Mouse (Mus musculus): ENCODE data around the gene Ttll12. TPM values are rescaled to one million over a fixed set of nuclear protein-coding genes. Genes with fewer than 3 reads are reported as not detected.

Ttll12 gene
- polyA plus RNA-seq, 1 experiment from 2014 or later, result 30.6 TPM

- H3K4me2 ChIP-seq, result peak overlapping the region; percentile 84
- peak overlapping the region; percentile 78 for H3K4me3 ChIP-seq (replicated peaks)
- H3K9me3 ChIP-seq, result no peaks in the 10 kb centered on the region
- H3K27ac ChIP-seq, result peak overlapping the region; percentile 86
- H3K9ac ChIP-seq, result peak overlapping the region; percentile 93
- H3K4me1 ChIP-seq, result peaks cover 9% of the 10 kb centered on the region; the same call in 1 of the 2 replicates
- peaks cover 6% of the 10 kb centered on the region; the same call in 1 of the 2 replicates for H3K36me3 ChIP-seq
- under 1% methylated on average over 73 of the region's 74 CpGs for WGBS
- peak; percentile 86 for ATAC-seq (ENCODE audit: insufficient read depth, low FRiP score, low read depth)
- no peaks in the 10 kb centered on the region for H3K27me3 ChIP-seq (replicated peaks)
These were observed 39.6 kb downstream of the Ttll12 start for GRCm38 (mm10) chr15:83555161-83555974.

- Histone ChIP-seq H3K27me3 (replicated peaks) (no peaks in the 10 kb centered on the region), H3K4me1 (peaks cover 9% of the 10 kb centered on the region; the same call in 1 of the 2 replicates), H3K9me3 (no peaks in the 10 kb centered on the region), H3K4me2 (no peak overlapping the region), H3K36me3 (peaks cover 19% of the 10 kb centered on the region), H3K27ac (no peak overlapping the region), H3K9ac (no peak overlapping the region), H3K4me3 (replicated peaks) (no peak overlapping the region)
- ATAC-seq (ENCODE audit: insufficient read depth, low FRiP score, low read depth), result no peak
These were observed 41.1 kb downstream of the Ttll12 start for GRCm38 (mm10) chr15:83553831-83554230.

GRCm38 (mm10) chr15:83550137-83550536 lies 44.8 kb downstream of the Ttll12 start:
- Histone ChIP-seq H3K27ac (peak overlapping the region; percentile 51; the same call in 1 of the 2 replicates), H3K9me3 (no peaks in the 10 kb centered on the region), H3K27me3 (replicated peaks) (no peaks in the 10 kb centered on the region), H3K4me1 (peaks cover 9% of the 10 kb centered on the region; the same call in 1 of the 2 replicates), H3K4me3 (replicated peaks) (no peak overlapping the region), H3K4me2 (no peak overlapping the region), H3K36me3 (peaks cover 47% of the 10 kb centered on the region), H3K9ac (no peak overlapping the region)
- WGBS, result 76% methylated on average over 2 of the region's 2 CpGs
- no peak for ATAC-seq (ENCODE audit: insufficient read depth, low FRiP score, low read depth)

- Histone ChIP-seq H3K9ac (no peak overlapping the region), H3K27me3 (replicated peaks) (no peaks in the 10 kb centered on the region), H3K4me2 (no peak overlapping the region), H3K4me3 (replicated peaks) (no peak overlapping the region), H3K36me3 (peaks cover 47% of the 10 kb centered on the region), H3K9me3 (no peaks in the 10 kb centered on the region), H3K4me1 (0 out of 2 replicates have a peak, but pooled peaks cover 3% of the 10 kb centered on the region), H3K27ac (no peak overlapping the region)
- no peak for ATAC-seq (ENCODE audit: insufficient read depth, low FRiP score, low read depth)
- WGBS, result 89% methylated on average over 8 of the region's 8 CpGs
These were observed 47.8 kb downstream of the Ttll12 start for GRCm38 (mm10) chr15:83547144-83547543.

GRCm38 (mm10) chr15:83546029-83546428 lies 48.9 kb downstream of the Ttll12 start:
- H3K36me3 ChIP-seq, result peaks cover 45% of the 10 kb centered on the region
- no peak overlapping the region for H3K4me3 ChIP-seq (replicated peaks)
- 0 out of 2 replicates have a peak, but pooled peaks cover 3% of the 10 kb centered on the region for H3K4me1 ChIP-seq
- no peaks in the 10 kb centered on the region for H3K27me3 ChIP-seq (replicated peaks)
- no peaks in the 10 kb centered on the region for H3K9me3 ChIP-seq
- 85% methylated on average over 7 of the region's 7 CpGs for WGBS
- H3K9ac ChIP-seq, result no peak overlapping the region
- H3K27ac ChIP-seq, result no peak overlapping the region
- ATAC-seq (ENCODE audit: insufficient read depth, low FRiP score, low read depth), result no peak
- no peak overlapping the region for H3K4me2 ChIP-seq

GRCm38 (mm10) chr15:83541647-83542287 lies 53.2 kb downstream of the Ttll12 start:
- H3K4me3 ChIP-seq (replicated peaks), result no peak overlapping the region
- H3K9me3 ChIP-seq, result no peaks in the 10 kb centered on the region
- H3K36me3 ChIP-seq, result peaks cover 8% of the 10 kb centered on the region; the same call in 1 of the 2 replicates
- no peak overlapping the region for H3K27ac ChIP-seq
- H3K4me2 ChIP-seq, result no peak overlapping the region
- ATAC-seq (ENCODE audit: insufficient read depth, low FRiP score, low read depth), result 0 out of 2 replicates have a peak, but pooled peaks have one; percentile 18
- 72% methylated on average over 9 of the region's 9 CpGs for WGBS
- H3K9ac ChIP-seq, result no peak overlapping the region
- no peaks in the 10 kb centered on the region for H3K4me1 ChIP-seq
- no peaks in the 10 kb centered on the region for H3K27me3 ChIP-seq (replicated peaks)

- H3K36me3 ChIP-seq, result no peaks in the 10 kb centered on the region
- no peak overlapping the region for H3K4me2 ChIP-seq
- H3K27ac ChIP-seq, result no peak overlapping the region
- H3K9me3 ChIP-seq, result no peaks in the 10 kb centered on the region
- H3K4me3 ChIP-seq (replicated peaks), result no peak overlapping the region
- no peaks in the 10 kb centered on the region for H3K27me3 ChIP-seq (replicated peaks)
- no peaks in the 10 kb centered on the region for H3K4me1 ChIP-seq
- H3K9ac ChIP-seq, result no peak overlapping the region
- WGBS, result 51% methylated on average over 4 of the region's 4 CpGs
- ATAC-seq (ENCODE audit: insufficient read depth, low FRiP score, low read depth), result no peak
These were observed 55.1 kb downstream of the Ttll12 start for GRCm38 (mm10) chr15:83539905-83540304.

- no peaks in the 10 kb centered on the region for H3K4me1 ChIP-seq
- no peak for ATAC-seq (ENCODE audit: insufficient read depth, low FRiP score, low read depth)
- H3K4me3 ChIP-seq (replicated peaks), result no peak overlapping the region
- WGBS, result 86% methylated on average over 2 of the region's 2 CpGs
- no peak overlapping the region for H3K9ac ChIP-seq
- H3K27me3 ChIP-seq (replicated peaks), result no peaks in the 10 kb centered on the region
- H3K4me2 ChIP-seq, result no peak overlapping the region
- H3K36me3 ChIP-seq, result no peaks in the 10 kb centered on the region
- no peaks in the 10 kb centered on the region for H3K9me3 ChIP-seq
- H3K27ac ChIP-seq, result no peak overlapping the region
These were observed 56.1 kb downstream of the Ttll12 start for GRCm38 (mm10) chr15:83538855-83539254.

GRCm38 (mm10) chr15:83535890-83536231 lies 59.1 kb downstream of the Ttll12 start:
- Histone ChIP-seq H3K4me1 (no peaks in the 10 kb centered on the region), H3K27ac (no peak overlapping the region), H3K4me3 (replicated peaks) (no peak overlapping the region), H3K27me3 (replicated peaks) (no peaks in the 10 kb centered on the region), H3K9ac (no peak overlapping the region), H3K4me2 (no peak overlapping the region), H3K36me3 (no peaks in the 10 kb centered on the region), H3K9me3 (no peaks in the 10 kb centered on the region)
- 88% methylated on average over 6 of the region's 6 CpGs for WGBS
- no peak for ATAC-seq (ENCODE audit: insufficient read depth, low FRiP score, low read depth)

GRCm38 (mm10) chr15:83534960-83535889 lies 59.7 kb downstream of the Ttll12 start:
- H3K4me3 ChIP-seq (replicated peaks), result no peak overlapping the region
- 56% methylated on average over 17 of the region's 17 CpGs for WGBS
- ATAC-seq (ENCODE audit: insufficient read depth, low FRiP score, low read depth), result peak; percentile 45; the same call in 1 of the 2 replicates
- no peaks in the 10 kb centered on the region for H3K27me3 ChIP-seq (replicated peaks)
- no peaks in the 10 kb centered on the region for H3K36me3 ChIP-seq
- H3K4me2 ChIP-seq, result no peak overlapping the region
- no peak overlapping the region for H3K9ac ChIP-seq
- H3K4me1 ChIP-seq, result 0 out of 2 replicates have a peak, but pooled peaks cover 3% of the 10 kb centered on the region
- no peak overlapping the region; the same call in 1 of the 2 replicates for H3K27ac ChIP-seq
- H3K9me3 ChIP-seq, result no peaks in the 10 kb centered on the region

GRCm38 (mm10) chr15:83532606-83533005 lies 62.4 kb downstream of the Ttll12 start:
- no peaks in the 10 kb centered on the region for H3K9me3 ChIP-seq
- peaks cover 6% of the 10 kb centered on the region for H3K27me3 ChIP-seq (replicated peaks)
- no peaks in the 10 kb centered on the region for H3K36me3 ChIP-seq
- H3K4me2 ChIP-seq, result no peak overlapping the region
- no peak overlapping the region for H3K4me3 ChIP-seq (replicated peaks)
- H3K27ac ChIP-seq, result no peak overlapping the region
- 69% methylated on average over 7 of the region's 7 CpGs for WGBS
- no peak overlapping the region for H3K9ac ChIP-seq
- ATAC-seq (ENCODE audit: insufficient read depth, low FRiP score, low read depth), result no peak
- 0 out of 2 replicates have a peak, but pooled peaks cover 3% of the 10 kb centered on the region for H3K4me1 ChIP-seq
